Mouse (Mus musculus) MEL (cell line): ENCODE measurements around the gene Gtf2a1. TPM values are rescaled to one million over a fixed set of nuclear protein-coding genes. Genes with fewer than 3 reads are reported as not detected.

Source experiments
- DNase-seq: peaks from one replicate; pipeline ENCODE4 v3.0.0; 2011; ENCODE audit warnings: low read depth, low spot score
- H3K27ac ChIP-seq: 2 replicates; pipeline ENCODE4 v1.5.1; 2012; ENCODE audit warnings: low read depth, mild to moderate bottlenecking, control low read depth, low read length, moderate library complexity; ENCODE audit not compliant: control insufficient read depth
- H3K27me3 ChIP-seq, 2 experiments: fragments of 150-350 bp in 1 of 2; sonication (generic) in 1 of 2; 2 replicates each; pipeline ENCODE4 v1.6.1; 2012; ENCODE audit warnings: low read length in 2 of 2, mild to moderate bottlenecking in 2 of 2, improper control_type of control experiment in 1 of 2, moderate library complexity in 1 of 2; ENCODE audit not compliant: insufficient read depth in 2 of 2, control insufficient read depth in 1 of 2
- H3K36me3 ChIP-seq, 2 experiments: 2 replicates each; pipeline ENCODE4 v1.6.1; 2012 to 2014; ENCODE audit warnings: low read length in 2 of 2, improper control_type of control experiment in 1 of 2, inconsistent platforms in 1 of 2, mild to moderate bottlenecking in 1 of 2; ENCODE audit not compliant: insufficient read depth in 2 of 2, control insufficient read depth in 1 of 2
- H3K4me1 ChIP-seq, 2 experiments: fragments of 150-350 bp in 1 of 2; sonication (generic) in 1 of 2; 2 replicates each; pipeline ENCODE4 v1.6.1; 2012; ENCODE audit warnings: low read length in 2 of 2, improper control_type of control experiment in 1 of 2, mild to moderate bottlenecking in 1 of 2; ENCODE audit not compliant: insufficient read depth in 2 of 2, control insufficient read depth in 1 of 2
- H3K4me3 ChIP-seq, 2 experiments: fragments of 150-350 bp in 1 of 2; sonication (generic) in 1 of 2; 2 replicates each; pipeline ENCODE4 v1.5.1; 2012; ENCODE audit warnings: low read depth in 2 of 2, low read length in 2 of 2, mild to moderate bottlenecking in 2 of 2, moderate library complexity in 2 of 2, control low read depth in 1 of 2, improper control_type of control experiment in 1 of 2; ENCODE audit not compliant: control insufficient read depth in 1 of 2, insufficient read depth in 1 of 2
- H3K79me2 ChIP-seq: 2 replicates; pipeline ENCODE4 v1.6.1; 2012; ENCODE audit warnings: mild to moderate bottlenecking, low read length, moderate library complexity; ENCODE audit not compliant: control insufficient read depth, poor library complexity, insufficient read depth
- H3K9ac ChIP-seq: 2 replicates; pipeline ENCODE4 v1.6.1; 2012; ENCODE audit warnings: low read depth, mild to moderate bottlenecking, control low read depth, low read length, moderate library complexity; ENCODE audit not compliant: control insufficient read depth, poor library complexity, severe bottlenecking
- H3K9me3 ChIP-seq: fragments of 150-350 bp; sonication (generic); replicated peaks from 2 replicates; pipeline ENCODE4 v1.6.1; 2012; ENCODE audit warnings: mild to moderate bottlenecking, low read length, improper control_type of control experiment, moderate library complexity; ENCODE audit not compliant: insufficient read depth
- BHLHE40 ChIP-seq: IDR thresholded peaks from 2 replicates; pipeline ENCODE4 v1.6.1; 2012; ENCODE audit warnings: low read depth, mild to moderate bottlenecking, inconsistent platforms, low read length, improper control_type of control experiment, borderline replicate concordance
- E2F4 ChIP-seq: IDR thresholded peaks from 2 replicates; pipeline ENCODE4 v1.6.1; 2011; ENCODE audit warnings: low read depth, low read length, improper control_type of control experiment, borderline replicate concordance
- EP300 ChIP-seq, 2 experiments: IDR thresholded peaks; 2 replicates each; pipeline ENCODE4 v1.6.1; 2011; ENCODE audit warnings: improper control_type of control experiment in 2 of 2, low read length in 2 of 2, low read depth in 1 of 2, mild to moderate bottlenecking in 1 of 2
- ETS1 ChIP-seq: IDR thresholded peaks from 2 replicates; pipeline ENCODE4 v1.6.1; 2012; ENCODE audit warnings: low read depth, mild to moderate bottlenecking, inconsistent platforms, low read length, improper control_type of control experiment, moderate library complexity
- GATA1 ChIP-seq: IDR thresholded peaks from 2 replicates; pipeline ENCODE4 v1.6.1; 2011; ENCODE audit warnings: low read depth, low read length, improper control_type of control experiment
- HCFC1 ChIP-seq: IDR thresholded peaks from 2 replicates; pipeline ENCODE4 v1.6.1; 2012; ENCODE audit warnings: low read depth, mild to moderate bottlenecking, inconsistent platforms, low read length, improper control_type of control experiment, moderate library complexity
- KAT2A ChIP-seq: conservative IDR thresholded peaks from 2 replicates; pipeline ENCODE4 v1.6.1; 2012; ENCODE audit warnings: low read depth, low read length, improper control_type of control experiment, inconsistent platforms
- MAX ChIP-seq: IDR thresholded peaks from 2 replicates; pipeline ENCODE4 v1.6.1; 2011; ENCODE audit warnings: low read length, improper control_type of control experiment
- MXI1 ChIP-seq: IDR thresholded peaks from 2 replicates; pipeline ENCODE4 v1.6.1; 2011; ENCODE audit warnings: mild to moderate bottlenecking, low read depth, low read length, improper control_type of control experiment
- MYB ChIP-seq: IDR thresholded peaks from 2 replicates; pipeline ENCODE4 v1.6.1; 2011; ENCODE audit warnings: mild to moderate bottlenecking, low read depth, low read length, improper control_type of control experiment
- MYC ChIP-seq: IDR thresholded peaks from 2 replicates; pipeline ENCODE4 v1.6.1; 2011; ENCODE audit warnings: low read depth, mild to moderate bottlenecking, low read length, improper control_type of control experiment, moderate library complexity
- POLR2A ChIP-seq, 2 experiments: IDR thresholded peaks; 2 replicates each; pipeline ENCODE4 v1.6.1; 2011 to 2012; ENCODE audit warnings: low read length in 2 of 2, mild to moderate bottlenecking in 2 of 2, control low read depth in 1 of 2, improper control_type of control experiment in 1 of 2, low read depth in 1 of 2, moderate library complexity in 1 of 2; ENCODE audit not compliant: control insufficient read depth in 1 of 2, insufficient read depth in 1 of 2, poor library complexity in 1 of 2
- RAD21 ChIP-seq: IDR thresholded peaks from 2 replicates; pipeline ENCODE4 v1.6.1; 2011; ENCODE audit warnings: mild to moderate bottlenecking, low read depth, low read length, improper control_type of control experiment
- RCOR1 ChIP-seq: IDR thresholded peaks from 2 replicates; pipeline ENCODE4 v1.6.1; 2012; ENCODE audit warnings: low read depth, mild to moderate bottlenecking, inconsistent platforms, low read length, improper control_type of control experiment
- SIN3A ChIP-seq: IDR thresholded peaks from 2 replicates; pipeline ENCODE4 v1.6.1; 2012; ENCODE audit warnings: low read length, improper control_type of control experiment, inconsistent platforms
- TCF12 ChIP-seq: IDR thresholded peaks from 2 replicates; pipeline ENCODE4 v1.6.1; 2014; ENCODE audit warnings: low read depth, mild to moderate bottlenecking, inconsistent platforms, low read length, improper control_type of control experiment, moderate library complexity
- USF1 ChIP-seq: IDR thresholded peaks from 2 replicates; pipeline ENCODE4 v1.6.1; 2014; ENCODE audit warnings: low read depth, mild to moderate bottlenecking, inconsistent platforms, low read length, improper control_type of control experiment, moderate library complexity
- USF2 ChIP-seq, 2 experiments: IDR thresholded peaks; 2 replicates each; pipeline ENCODE4 v1.6.1; 2011 to 2012; ENCODE audit warnings: improper control_type of control experiment in 2 of 2, low read length in 2 of 2, borderline replicate concordance in 1 of 2, inconsistent platforms in 1 of 2, low read depth in 1 of 2, mild to moderate bottlenecking in 1 of 2; ENCODE audit not compliant: insufficient read depth in 1 of 2
- ZC3H11A ChIP-seq: IDR thresholded peaks from 2 replicates; pipeline ENCODE4 v1.6.1; 2012; ENCODE audit warnings: low read depth, mild to moderate bottlenecking, inconsistent platforms, low read length, improper control_type of control experiment
- ZKSCAN1 ChIP-seq: IDR thresholded peaks from 2 replicates; pipeline ENCODE4 v1.6.1; 2012; ENCODE audit warnings: low read depth, mild to moderate bottlenecking, inconsistent platforms, low read length, improper control_type of control experiment, moderate library complexity
- ZNF384 ChIP-seq: IDR thresholded peaks from 2 replicates; pipeline ENCODE4 v1.6.1; 2012; ENCODE audit warnings: low read depth, mild to moderate bottlenecking, inconsistent platforms, low read length, improper control_type of control experiment
- polyA plus RNA-seq, 2 experiments: library from polyadenylated mRNA; stranded (reverse) in 1 of 2; unstranded in 1 of 2; fragments of >175 nt in 1 of 2; fragments of >200 nt in 1 of 2; gene quantifications; 2 replicates each; pipeline versions ENCODE4 v1.2.1 to v1.2.4; 2012; ENCODE audit warnings: low replicate concordance in 2 of 2, low read depth in 1 of 2; ENCODE audit not compliant: insufficient read length in 2 of 2, insufficient read depth in 1 of 2, missing spikeins in 1 of 2
- total RNA-seq: library from RNA; depleted of rRNA; stranded (reverse); fragments of 300-350 nt; gene quantifications from 2 replicates; pipeline ENCODE4 v1.2.3, GENCODE M21; 2012

Gene Gtf2a1
- total and polyA plus RNA-seq, 3 experiments: 14.3 to 15.3 TPM; not detected in 1

DNA sequence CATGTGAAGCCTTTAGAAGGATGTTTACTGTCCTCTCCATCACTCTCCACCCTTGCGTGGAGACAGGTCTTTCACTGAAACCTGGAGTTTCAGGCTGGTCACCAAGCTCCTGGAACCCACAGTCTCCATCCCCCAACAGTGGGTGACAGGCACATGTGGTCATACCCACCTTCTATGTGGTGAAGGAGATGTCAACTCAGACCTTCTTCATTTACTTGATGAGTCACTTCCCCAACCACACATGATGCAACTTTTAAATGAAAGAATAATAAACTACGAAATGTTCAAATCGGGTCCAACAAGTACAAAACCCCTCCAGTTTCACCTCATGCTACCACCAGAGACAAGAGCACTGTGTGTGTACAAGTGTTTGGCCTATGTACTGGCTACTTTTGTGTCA, 5.1 kb downstream of the Gtf2a1 start:
- Histone ChIP-seq H3K79me2 (peaks cover 47% of the 10 kb centered on the region), H3K27ac (peak overlapping the region; percentile 12; the same call in 1 of the 2 replicates), H3K9me3 (no peaks in the 10 kb centered on the region), H3K27me3 (no peaks in the 10 kb centered on the region), H3K9ac (no peak overlapping the region), H3K4me3 (no peak overlapping the region), H3K36me3 (peaks cover 19 to 57% of the 10 kb centered on the region in 2 experiments), H3K4me1 (peaks cover 26 to 31% of the 10 kb centered on the region in 2 experiments)
- TF ChIP-seq SIN3A: no peak
- peak; percentile 65 for TF ChIP-seq ETS1
- no peak for TF ChIP-seq MXI1
- TF ChIP-seq E2F4: no peak
- no peak for TF ChIP-seq MYB
- no peak for TF ChIP-seq KAT2A
- TF ChIP-seq RAD21: no peak
- no peak for TF ChIP-seq ZC3H11A
- TF ChIP-seq MYC: no peak
- peak in 1 of 2 experiments; percentile 38; a peak in 1 of 4 replicates for TF ChIP-seq EP300 (IDR thresholded peaks at IDR 0.05; ENCODE audit: low read depth in 1 of 2, low read length in 2 of 2)
- TF ChIP-seq RCOR1: no peak
- no peak for TF ChIP-seq BHLHE40
- no peak for TF ChIP-seq MAX
- peak; percentile 60 for DNase-seq

DNA sequence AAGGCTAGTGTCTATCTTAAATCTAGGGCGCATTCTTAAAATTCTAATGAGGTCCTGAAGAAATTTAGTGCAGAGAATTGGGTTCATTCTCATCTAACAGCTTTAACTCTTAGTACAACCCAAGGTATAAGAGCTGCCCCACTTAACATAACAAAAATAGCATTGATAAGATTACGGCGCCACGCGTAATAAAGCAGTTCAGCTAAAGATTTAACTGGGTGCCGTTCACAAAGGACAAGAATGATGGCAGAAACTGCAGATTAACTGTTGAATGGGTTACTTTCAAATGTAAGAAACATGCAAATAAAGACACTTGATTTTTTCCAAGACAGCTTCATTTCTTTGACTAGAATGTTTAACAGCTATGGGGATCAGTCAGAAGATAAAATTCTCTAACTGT, 6.9 kb downstream of the Gtf2a1 start:
- TF ChIP-seq ZNF384 (no peak), MYB (no peak), MYC (no peak), MXI1 (no peak)
- Histone ChIP-seq H3K4me1 (peaks cover 34 to 43% of the 10 kb centered on the region in 2 experiments), H3K27ac (no peak overlapping the region), H3K27me3 (no peaks in the 10 kb centered on the region), H3K9ac (no peak overlapping the region), H3K9me3 (no peaks in the 10 kb centered on the region), H3K36me3 (peaks cover 22 to 69% of the 10 kb centered on the region in 2 experiments), H3K79me2 (peaks cover 38% of the 10 kb centered on the region), H3K4me3 (no peak overlapping the region)
- no peak for DNase-seq

DNA sequence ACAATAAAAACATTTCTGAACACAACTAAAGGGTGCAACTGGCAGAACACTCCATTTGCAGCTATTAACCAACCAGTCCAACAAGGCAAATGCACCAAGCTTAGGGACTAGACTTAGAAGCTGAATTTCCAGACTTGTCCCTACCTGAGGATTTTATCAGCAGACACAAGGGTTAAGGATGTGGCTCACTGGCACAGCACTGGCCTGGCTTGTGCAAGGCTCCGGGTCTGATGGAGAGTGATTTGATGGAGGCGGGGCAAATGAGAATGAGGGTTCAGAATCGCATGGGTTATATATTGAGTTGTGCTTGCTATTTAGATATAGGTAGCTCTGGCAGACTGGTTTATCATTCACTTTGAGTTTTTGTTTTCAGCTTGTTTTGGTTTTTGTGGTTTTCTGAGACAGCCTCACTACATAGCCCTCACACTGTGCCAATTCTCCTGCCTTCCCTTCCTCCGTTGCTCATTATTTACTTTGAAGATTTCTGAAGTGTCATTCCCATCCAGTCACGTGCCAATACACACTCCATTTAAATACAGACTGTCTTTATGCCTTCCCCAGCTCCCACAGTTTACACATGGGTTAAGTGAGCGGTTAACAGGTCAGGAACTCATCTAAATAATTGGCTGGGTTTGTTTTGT, 7.8 kb downstream of the Gtf2a1 start:
- Histone ChIP-seq H3K9me3 (no peaks in the 10 kb centered on the region), H3K79me2 (peaks cover 36% of the 10 kb centered on the region), H3K4me3 (peak overlapping the region in 1 of 2 experiments; percentile 57; a peak in 2 of 4 replicates), H3K27ac (peak overlapping the region; percentile 31; the same call in 1 of the 2 replicates), H3K4me1 (peaks cover 34 to 43% of the 10 kb centered on the region in 2 experiments), H3K27me3 (no peaks in the 10 kb centered on the region), H3K9ac (no peak overlapping the region; the same call in none of the 2 replicates), H3K36me3 (peaks cover 28 to 69% of the 10 kb centered on the region in 2 experiments)
- DNase-seq: peak; percentile 40
- TF ChIP-seq POLR2A (IDR thresholded peaks at IDR 0.05; ENCODE audit: control insufficient read depth in 1 of 2, insufficient read depth in 1 of 2, low read depth in 1 of 2, low read length in 2 of 2, poor library complexity in 1 of 2): no peak
- peak; percentile 41; the same call in 1 of the 2 replicates for TF ChIP-seq RCOR1
- peak; percentile 64 for TF ChIP-seq ETS1
- TF ChIP-seq MYB: no peak
- 0 out of 4 replicates have a peak, but pooled peaks of 1 of the 2 experiments have one; percentile 33 for TF ChIP-seq USF2 (IDR thresholded peaks at IDR 0.05; ENCODE audit: borderline replicate concordance in 1 of 2, insufficient read depth in 1 of 2, low read depth in 1 of 2, low read length in 2 of 2)
- peak; percentile 59 for TF ChIP-seq SIN3A
- TF ChIP-seq USF1: peak; percentile 86
- TF ChIP-seq MYC: 0 out of 2 replicates have a peak, but pooled peaks have one; percentile 33
- TF ChIP-seq ZKSCAN1: peak; percentile 79
- TF ChIP-seq MAX: peak; percentile 38; the same call in 1 of the 2 replicates
- TF ChIP-seq HCFC1: no peak; the same call in 1 of the 2 replicates
- TF ChIP-seq GATA1: no peak
- TF ChIP-seq BHLHE40: peak; percentile 79
- TF ChIP-seq MXI1: peak; percentile 66; the same call in 1 of the 2 replicates
- TF ChIP-seq TCF12: 0 out of 2 replicates have a peak, but pooled peaks have one; percentile 6
